Mouse (Mus musculus) liver, adult 2 months (tissue): ENCODE measurements around the gene Lrmp.

ENCODE experiments used
- CTCF ChIP-seq: fragments of 200-500 bp; IDR thresholded peaks from 2 replicates; pipeline ENCODE4 v1.5.1; 2011; ENCODE audit warnings: low read depth, low read length, control low read depth
- POLR2A ChIP-seq: fragments of 200-500 bp; IDR thresholded peaks from 2 replicates; pipeline ENCODE4 v1.6.1; 2011; ENCODE audit warnings: low read length, control low read depth; ENCODE audit not compliant: insufficient read depth; ENCODE audit errors: extremely low read depth

GRCm38 (mm10) chr6:145129563-145129962, 14.1 kb downstream of the Lrmp start:
- no peak for TF ChIP-seq CTCF
- TF ChIP-seq POLR2A, result no peak
